Mouse (Mus musculus): ENCODE data around the gene Ctps2.

DNA sequence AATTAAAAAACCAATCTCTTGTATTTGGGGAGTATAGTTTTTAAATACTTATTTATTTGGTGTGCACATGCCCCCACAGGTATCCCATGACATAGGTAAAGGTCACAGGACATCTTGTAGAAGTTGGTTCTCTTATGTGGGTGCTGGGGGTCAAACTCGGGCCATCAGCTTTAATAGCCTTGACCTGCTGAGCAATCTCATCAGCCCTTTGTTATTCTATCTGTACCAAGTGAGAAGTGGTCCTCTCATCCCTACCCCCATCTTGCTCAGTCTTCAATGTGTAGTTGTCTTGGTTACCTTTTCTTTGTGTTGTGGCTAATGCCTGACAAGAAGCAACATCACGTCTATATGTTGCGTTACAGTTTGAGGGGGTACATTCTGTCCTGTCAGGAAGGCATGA is 56.9 kb downstream of the Ctps2 start:
- TF ChIP-seq CTCF (IDR thresholded peaks at IDR 0.05; ENCODE audit: control insufficient read depth, insufficient read depth, low read length), result no peak
- TF ChIP-seq POLR2A (IDR thresholded peaks at IDR 0.05; ENCODE audit: borderline replicate concordance, control insufficient read depth, low read depth, low read length), result no peak
